Mouse (Mus musculus) spleen, adult 2 months (tissue): ENCODE measurements around the gene Tent5a.

Source experiments
- CTCF ChIP-seq: fragments of 200-500 bp; IDR thresholded peaks from 2 replicates; pipeline ENCODE4 v1.5.1; 2011; ENCODE audit warnings: mild to moderate bottlenecking, inconsistent platforms; ENCODE audit not compliant: insufficient read depth, insufficient read length, insufficient replicate concordance; ENCODE audit errors: extremely low read depth
- POLR2A ChIP-seq: fragments of 200-500 bp; IDR thresholded peaks from 2 replicates; pipeline ENCODE4 v1.6.1; 2011; ENCODE audit warnings: low read depth, low read length, inconsistent platforms

- TF ChIP-seq CTCF (no peak), POLR2A (no peak)
Measured at GRCm38 (mm10) chr9:85372034-85372433, 44.9 kb upstream of the Tent5a start.
